Mouse (Mus musculus) liver, postnatal 0 days (tissue): Measurements from ENCODE around the gene 6030408B16Rik.

Experiments
- CTCF ChIP-seq: sonication (generic); IDR thresholded peaks from 2 replicates; pipeline ENCODE4 v1.5.1; 2016; ENCODE audit warnings: antibody characterized with exemption, low read depth
- EP300 ChIP-seq: IDR thresholded peaks from 2 replicates; pipeline ENCODE4 v1.6.1; 2016; ENCODE audit warnings: antibody characterized with exemption, low read depth, mild to moderate bottlenecking

DNA sequence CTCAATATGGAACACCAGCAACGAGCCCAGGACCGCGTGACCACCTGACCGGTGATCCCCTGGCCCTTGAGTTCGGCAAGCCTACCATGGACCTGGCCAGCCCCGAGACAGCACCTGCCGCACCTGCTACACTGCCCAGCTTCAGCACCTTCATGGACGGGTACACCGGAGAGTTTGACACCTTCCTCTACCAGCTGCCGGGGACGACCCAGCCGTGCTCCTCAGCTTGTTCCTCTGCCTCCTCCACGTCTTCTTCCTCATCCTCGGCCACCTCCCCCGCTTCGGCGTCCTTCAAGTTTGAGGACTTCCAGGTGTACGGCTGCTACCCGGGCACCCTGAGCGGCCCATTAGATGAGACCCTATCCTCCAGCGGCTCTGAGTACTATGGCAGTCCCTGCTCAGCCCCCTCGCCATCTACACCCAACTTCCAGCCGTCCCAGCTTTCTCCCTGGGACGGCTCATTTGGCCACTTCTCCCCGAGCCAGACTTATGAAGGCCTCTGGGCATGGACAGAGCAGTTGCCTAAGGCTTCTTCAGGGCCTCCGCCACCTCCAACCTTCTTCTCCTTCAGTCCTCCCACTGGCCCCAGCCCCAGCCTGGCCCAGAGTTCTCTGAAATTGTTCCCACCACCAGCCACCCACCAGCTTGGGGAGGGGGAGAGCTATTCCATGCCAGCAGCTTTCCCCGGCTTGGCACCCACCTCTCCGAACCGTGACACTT, 22.8 kb upstream of the 6030408B16Rik start:
- TF ChIP-seq CTCF (no peak), EP300 (no peak)
